Mouse (Mus musculus) hindbrain, embryonic 11.5 days (tissue): ENCODE results near the gene Gm10277. TPM values are rescaled to one million over a fixed set of nuclear protein-coding genes. Genes with fewer than 3 reads are reported as not detected.

ENCODE experiments used
- ATAC-seq: fragments of 200-750 bp; cut with Nextera tagmentation; 2 replicates; pipeline ENCODE4 v1.8.0; 2017; ENCODE audit warnings: mild to moderate bottlenecking, moderate TSS enrichment, moderate library complexity; ENCODE audit not compliant: low FRiP score
- DNase-seq: peaks from one replicate; pipeline ENCODE4 v3.0.0-alpha.2; 2015; ENCODE audit warnings: low spot score
- H3K27ac ChIP-seq: fragments of 300-500 bp; sonication (generic); 2 replicates; pipeline ENCODE4 v1.5.1; 2014; ENCODE audit warnings: mild to moderate bottlenecking, low read depth, low read length
- H3K27me3 ChIP-seq: fragments of 300-500 bp; sonication (generic); 2 replicates; pipeline ENCODE4 v1.6.1; 2014; ENCODE audit warnings: mild to moderate bottlenecking, low read length, moderate library complexity, mixed read lengths; ENCODE audit not compliant: control insufficient read depth, insufficient read depth
- H3K36me3 ChIP-seq: fragments of 300-500 bp; sonication (generic); 2 replicates; pipeline ENCODE4 v1.6.1; 2014; ENCODE audit warnings: mild to moderate bottlenecking, low read length, moderate library complexity, mixed read lengths; ENCODE audit not compliant: control insufficient read depth, insufficient read depth
- H3K4me1 ChIP-seq: fragments of 300-500 bp; sonication (generic); replicated peaks from 2 replicates; pipeline ENCODE4 v1.6.1; 2014; ENCODE audit warnings: low read length, mixed read lengths; ENCODE audit not compliant: control insufficient read depth, insufficient read depth
- H3K4me2 ChIP-seq: fragments of 300-500 bp; sonication (generic); replicated peaks from 2 replicates; pipeline ENCODE4 v1.6.1; 2014; ENCODE audit warnings: mild to moderate bottlenecking, low read depth, low read length
- H3K4me3 ChIP-seq: fragments of 300-500 bp; sonication (generic); 2 replicates; pipeline ENCODE4 v1.5.1; 2014; ENCODE audit warnings: low read depth, low read length
- H3K9ac ChIP-seq: fragments of 300-500 bp; sonication (generic); 2 replicates; pipeline ENCODE4 v1.6.1; 2014; ENCODE audit warnings: low read depth, low read length
- H3K9me3 ChIP-seq: fragments of 300-500 bp; sonication (generic); 2 replicates; pipeline ENCODE4 v1.6.1; 2016; ENCODE audit warnings: low read length; ENCODE audit not compliant: control insufficient read depth
- WGBS: fragments of 180-500 bp; shearing (Covaris S2); extraction: QIAGEN DNeasy Blood & Tissue Kit; methylation state at CpG from one replicate; pipeline ENCODE4 v1.1.7; 2014; 5-methylcytosine and 5-hydroxymethylcytosine counted together
- polyA plus RNA-seq: library from polyadenylated mRNA; unstranded; fragments of >200 nt; fragmentation: Nextera tagmentation; extraction: Ambion mirVana; gene quantifications from 2 replicates; pipeline ENCODE4 v1.2.1, GENCODE M21; 2014

The Gm10277 gene
- polyA plus RNA-seq, 1 experiment from 2014 or later: 0.96 TPM

DNA sequence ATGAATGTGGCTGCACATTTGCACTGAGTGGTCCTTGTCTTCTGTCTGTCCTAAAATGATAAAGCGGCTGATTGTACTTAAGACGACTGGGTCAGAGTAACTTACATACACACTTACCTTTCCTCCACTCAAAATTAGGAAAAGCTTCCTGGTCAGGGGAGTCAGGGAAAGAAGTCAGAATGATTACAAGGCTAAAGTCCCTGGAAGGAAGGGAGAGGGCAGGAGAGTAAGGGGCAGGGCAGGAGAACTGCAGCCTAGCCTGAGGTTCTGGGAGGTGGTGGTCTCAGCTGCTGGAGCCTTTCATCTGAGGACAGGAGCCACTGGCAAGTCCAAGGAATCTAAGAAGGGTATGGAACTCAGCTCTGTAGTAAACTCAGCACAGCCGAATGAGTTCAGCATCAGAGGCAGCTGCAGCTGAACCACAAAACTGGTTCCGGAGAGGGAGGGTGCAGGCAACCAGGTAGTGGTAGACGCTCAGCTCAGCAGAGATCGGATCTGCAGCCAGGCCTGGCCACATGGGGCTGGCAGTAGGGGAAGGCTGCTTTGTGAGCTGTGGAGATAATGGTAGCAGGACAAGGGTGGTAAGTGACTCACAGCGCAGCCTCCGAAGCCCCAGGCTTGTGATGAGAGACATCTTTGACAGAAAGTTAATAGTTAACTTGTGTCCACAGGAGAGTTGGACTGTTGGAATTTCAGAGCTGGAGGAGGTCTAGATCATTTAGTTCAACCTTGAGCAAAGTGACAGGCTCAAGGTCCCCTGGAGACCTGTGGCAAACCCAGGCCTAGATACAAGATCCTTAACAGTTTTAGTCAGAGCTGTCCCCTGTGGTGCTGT, 15.5 kb downstream of the Gm10277 start:
- Histone ChIP-seq H3K36me3 (no peaks in the 10 kb centered on the region), H3K9ac (no peak overlapping the region), H3K27ac (no peak overlapping the region), H3K4me2 (no peak overlapping the region), H3K27me3 (no peaks in the 10 kb centered on the region), H3K4me1 (0 out of 2 replicates have a peak, but pooled peaks cover 2% of the 10 kb centered on the region), H3K9me3 (no peaks in the 10 kb centered on the region), H3K4me3 (no peak overlapping the region)
- WGBS: 53% methylated on average over 8 of the region's 8 CpGs
- DNase-seq (no peak), ATAC-seq (no peak)

DNA sequence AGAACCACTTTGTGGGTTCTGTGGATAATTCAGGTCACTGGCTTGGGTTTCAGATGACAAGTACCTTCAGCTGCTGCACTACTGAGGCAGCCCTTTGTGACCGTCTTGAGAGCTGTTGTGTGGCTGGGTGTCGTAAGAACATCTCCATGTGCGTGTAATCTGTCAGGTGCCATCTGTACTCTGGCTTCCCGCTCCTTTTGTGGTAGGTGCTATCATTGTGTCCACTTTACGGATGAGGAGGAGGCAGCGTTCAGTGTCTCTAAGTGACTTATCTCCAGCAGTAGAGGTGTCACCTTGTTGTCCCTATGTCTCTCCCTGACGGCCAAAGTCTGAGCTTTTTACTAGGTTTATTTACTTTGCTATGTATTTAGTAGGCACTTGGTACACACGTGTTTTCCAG, 17.2 kb downstream of the Gm10277 start:
- Histone ChIP-seq H3K27ac (no peak overlapping the region), H3K9me3 (no peaks in the 10 kb centered on the region), H3K27me3 (no peaks in the 10 kb centered on the region), H3K4me3 (no peak overlapping the region), H3K9ac (no peak overlapping the region), H3K4me2 (no peak overlapping the region), H3K4me1 (peaks cover 10% of the 10 kb centered on the region), H3K36me3 (no peaks in the 10 kb centered on the region)
- ATAC-seq: no peak
- no peak for DNase-seq
- 80% methylated on average over 8 of the region's 8 CpGs for WGBS

DNA sequence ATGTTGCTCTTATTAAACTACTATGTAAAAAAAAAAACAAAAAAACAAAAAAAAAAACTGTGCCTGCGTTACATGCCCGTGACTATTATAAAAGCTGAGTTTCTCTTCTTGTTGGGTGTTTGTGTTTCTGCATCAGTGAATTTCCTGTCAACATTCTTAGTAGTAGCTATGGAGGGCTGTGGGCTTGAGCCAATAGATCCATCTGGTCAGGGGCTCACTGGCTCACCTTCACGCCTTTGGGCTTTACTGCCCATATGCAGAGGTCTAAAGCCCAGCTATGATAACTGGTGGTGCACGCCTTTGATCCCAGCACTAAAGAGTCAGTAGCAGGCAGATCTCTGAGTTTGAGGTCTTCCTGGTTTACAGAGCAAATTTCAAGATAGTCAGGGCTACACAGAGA, 18.1 kb downstream of the Gm10277 start:
- H3K9me3 ChIP-seq: no peaks in the 10 kb centered on the region
- H3K36me3 ChIP-seq: no peaks in the 10 kb centered on the region
- peaks cover 15% of the 10 kb centered on the region for H3K4me1 ChIP-seq
- H3K4me3 ChIP-seq: no peak overlapping the region
- WGBS: 88% methylated on average over 4 of the region's 4 CpGs
- H3K27ac ChIP-seq: no peak overlapping the region
- no peak for ATAC-seq
- no peaks in the 10 kb centered on the region; the same call in 1 of the 2 replicates for H3K27me3 ChIP-seq
- no peak overlapping the region for H3K4me2 ChIP-seq
- H3K9ac ChIP-seq: no peak overlapping the region
- no peak for DNase-seq

DNA sequence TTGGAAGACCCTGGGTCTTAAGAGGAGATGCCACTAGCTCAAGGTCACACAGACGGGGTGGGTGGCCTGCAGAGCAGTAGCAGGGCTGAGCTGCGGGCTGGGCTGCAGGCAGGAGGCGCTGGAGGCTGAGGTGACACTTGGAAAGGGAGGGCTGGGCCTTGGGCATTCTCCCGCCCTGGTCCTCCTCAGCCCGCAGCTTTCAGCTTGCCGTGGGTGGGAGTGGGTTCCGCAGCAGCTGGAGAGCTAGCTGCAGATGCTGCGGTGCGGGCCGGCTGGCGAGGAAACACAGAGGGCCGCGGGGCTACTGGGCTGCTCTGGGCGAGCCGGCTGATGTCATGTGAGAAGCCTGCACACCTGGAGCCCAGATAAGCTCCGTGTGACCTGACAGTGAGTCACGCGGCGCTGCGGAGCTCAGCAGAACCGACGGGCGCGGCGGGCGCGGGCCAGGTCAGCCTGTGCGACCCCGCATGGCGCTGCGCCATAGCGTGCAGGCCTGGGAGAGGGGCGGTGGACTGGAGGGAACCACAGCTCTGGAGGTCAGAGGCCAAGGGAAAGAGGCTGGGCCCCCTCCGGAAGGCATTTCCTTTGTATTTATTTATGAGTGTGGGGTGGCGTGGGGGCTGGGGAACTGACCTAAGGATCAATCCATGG, 21.1 kb downstream of the Gm10277 start:
- Histone ChIP-seq H3K4me2 (peak overlapping the region; percentile 61), H3K4me3 (peak overlapping the region; percentile 23), H3K9ac (peak overlapping the region; percentile 43), H3K9me3 (no peaks in the 10 kb centered on the region), H3K4me1 (peaks cover 16% of the 10 kb centered on the region), H3K36me3 (no peaks in the 10 kb centered on the region), H3K27ac (peak overlapping the region; percentile 37; the same call in 1 of the 2 replicates), H3K27me3 (no peaks in the 10 kb centered on the region; the same call in 1 of the 2 replicates)
- WGBS: 1% methylated on average over 24 of the region's 35 CpGs
- DNase-seq: peak; percentile 55
- ATAC-seq: no peak

DNA sequence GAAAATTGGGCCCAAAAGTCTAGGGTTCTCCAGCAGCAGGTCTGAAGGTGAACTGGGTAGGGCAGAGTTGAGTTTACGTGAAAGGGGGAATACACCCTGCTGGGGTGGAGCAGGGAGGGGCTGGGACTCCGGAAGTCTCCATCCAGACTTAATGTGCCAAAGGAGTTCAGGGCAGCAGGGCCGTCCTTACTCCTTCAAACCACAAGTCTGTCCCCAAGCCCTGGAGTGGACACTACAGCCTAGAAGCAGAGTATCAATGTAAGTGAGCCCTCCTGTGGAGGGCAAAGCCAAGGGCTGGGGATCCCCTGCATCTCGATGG, 22.1 kb downstream of the Gm10277 start:
- Histone ChIP-seq H3K36me3 (no peaks in the 10 kb centered on the region), H3K4me3 (no peak overlapping the region; the same call in 1 of the 2 replicates), H3K4me1 (peaks cover 16% of the 10 kb centered on the region), H3K9me3 (no peaks in the 10 kb centered on the region), H3K27me3 (no peaks in the 10 kb centered on the region; the same call in 1 of the 2 replicates), H3K9ac (no peak overlapping the region), H3K4me2 (no peak overlapping the region), H3K27ac (no peak overlapping the region)
- 49% methylated on average over 4 of the region's 4 CpGs for WGBS
- DNase-seq: no peak
- ATAC-seq: no peak

DNA sequence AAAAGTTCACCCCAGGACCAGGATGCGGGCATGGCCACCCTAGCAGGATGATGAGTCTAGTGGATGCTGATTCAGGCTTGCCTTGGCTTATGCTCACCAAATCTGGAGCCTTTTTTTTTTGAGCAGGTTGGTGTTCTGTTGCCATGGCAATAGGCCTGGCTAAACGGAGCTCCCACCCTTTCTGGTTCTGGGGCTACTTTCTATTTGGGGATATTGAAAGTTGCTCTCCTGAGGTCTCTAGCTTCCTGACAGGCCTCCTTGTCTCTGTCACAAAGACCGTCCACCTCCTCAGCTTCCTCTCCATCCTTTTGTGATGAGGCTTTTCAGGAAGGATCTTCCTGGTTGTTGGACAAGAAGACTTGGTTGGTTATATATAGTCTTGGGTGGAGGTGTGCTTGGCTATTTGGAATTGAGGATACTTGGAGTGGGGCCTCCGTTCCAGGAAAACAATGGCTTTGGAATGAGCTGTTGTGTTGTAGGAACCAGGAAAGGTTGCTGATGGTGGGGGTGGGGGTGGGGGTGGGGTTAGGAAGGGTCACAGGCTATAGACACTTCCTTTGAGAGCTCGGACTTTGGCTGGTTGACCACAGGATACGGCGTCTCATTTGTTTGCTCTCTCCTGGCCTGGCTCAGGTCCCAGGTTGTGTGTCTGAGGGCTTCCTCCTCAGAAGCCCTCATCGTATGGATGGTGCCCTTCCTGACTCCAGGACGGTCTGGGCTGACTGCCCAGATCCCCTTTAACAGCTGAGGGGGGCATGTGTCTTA, 22.7 kb downstream of the Gm10277 start:
- no peak overlapping the region for H3K27ac ChIP-seq
- peak; percentile 13 for DNase-seq

DNA sequence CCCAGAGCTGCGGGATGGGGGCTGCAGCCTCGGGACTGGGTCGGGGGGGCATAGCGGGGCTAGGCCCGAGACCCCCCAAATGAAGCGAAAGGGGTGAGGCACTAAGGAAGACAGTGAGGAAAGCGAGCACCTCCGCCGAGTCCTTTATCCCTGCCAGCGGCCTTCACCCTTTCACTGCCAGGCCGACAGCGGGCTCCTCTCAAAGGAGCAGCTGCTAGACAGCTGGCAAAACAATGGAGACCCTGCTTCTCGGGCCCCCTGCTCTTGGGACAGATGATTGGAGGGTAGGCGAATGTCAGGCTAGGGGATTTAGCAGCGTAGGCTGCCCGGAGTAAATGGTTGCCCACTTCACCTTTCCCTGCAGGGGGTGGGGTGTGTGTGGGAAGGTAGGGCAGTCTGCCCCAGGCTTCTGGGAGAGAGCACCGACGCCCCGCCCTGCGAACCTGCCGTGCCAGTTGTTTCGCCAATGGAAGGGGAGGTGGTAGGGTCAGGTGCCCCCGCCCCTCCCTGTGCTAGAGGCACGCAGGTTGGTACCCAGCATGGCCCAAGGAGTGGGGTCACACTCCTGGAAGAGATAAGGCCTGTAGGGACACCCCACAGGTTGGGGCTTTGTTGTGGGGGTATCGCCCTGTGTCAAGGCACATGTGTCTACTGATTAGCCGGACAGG, 23.7 kb downstream of the Gm10277 start:
- Histone ChIP-seq H3K4me2 (peak overlapping the region; percentile 89), H3K9me3 (no peaks in the 10 kb centered on the region), H3K9ac (peak overlapping the region; percentile 99), H3K27me3 (no peaks in the 10 kb centered on the region; the same call in 1 of the 2 replicates), H3K36me3 (no peaks in the 10 kb centered on the region), H3K27ac (peak overlapping the region; percentile 93), H3K4me3 (peak overlapping the region; percentile 92), H3K4me1 (peaks cover 16% of the 10 kb centered on the region)
- ATAC-seq: peak; percentile 79
- 4% methylated on average over 26 of the region's 26 CpGs for WGBS
- peak; percentile 82 for DNase-seq

More for the DNA sequence above, 22.7 kb downstream of the Gm10277 start:
- Histone ChIP-seq H3K4me3 (peak overlapping the region; percentile 92), H3K4me2 (peak overlapping the region; percentile 89), H3K36me3 (no peaks in the 10 kb centered on the region), H3K4me1 (peaks cover 16% of the 10 kb centered on the region), H3K27me3 (no peaks in the 10 kb centered on the region; the same call in 1 of the 2 replicates), H3K9me3 (no peaks in the 10 kb centered on the region), H3K9ac (no peak overlapping the region; the same call in 1 of the 2 replicates)
- 47% methylated on average over 9 of the region's 9 CpGs for WGBS
- no peak for ATAC-seq
